Mouse (Mus musculus) urinary bladder, postnatal 25 days (tissue): ENCODE measurements at regions not wholly inside any gene's neighbourhood (a gene's known extent, or its start where the extent isn't known, plus 50 kb on each side); places are given as distances from the start of the nearest gene placed in this dataset.

Source experiments
- DNase-seq: peaks from one replicate; pipeline ENCODE4 v3.0.0; 2022; ENCODE audit warnings: low spot score

GRCm38 (mm10) chr3:41229493-41229892 lies 146.6 kb upstream of the Pgrmc2 start:
- no peak for DNase-seq

- peak; percentile 35 for DNase-seq
Observed at GRCm38 (mm10) chr3:41228536-41228935, 145.7 kb upstream of the Pgrmc2 start.

GRCm38 (mm10) chr3:41220746-41221145 lies 137.9 kb upstream of the Pgrmc2 start:
- DNase-seq: no peak

GRCm38 (mm10) chr3:41217770-41218169 lies 134.9 kb upstream of the Pgrmc2 start:
- no peak for DNase-seq

DNA sequence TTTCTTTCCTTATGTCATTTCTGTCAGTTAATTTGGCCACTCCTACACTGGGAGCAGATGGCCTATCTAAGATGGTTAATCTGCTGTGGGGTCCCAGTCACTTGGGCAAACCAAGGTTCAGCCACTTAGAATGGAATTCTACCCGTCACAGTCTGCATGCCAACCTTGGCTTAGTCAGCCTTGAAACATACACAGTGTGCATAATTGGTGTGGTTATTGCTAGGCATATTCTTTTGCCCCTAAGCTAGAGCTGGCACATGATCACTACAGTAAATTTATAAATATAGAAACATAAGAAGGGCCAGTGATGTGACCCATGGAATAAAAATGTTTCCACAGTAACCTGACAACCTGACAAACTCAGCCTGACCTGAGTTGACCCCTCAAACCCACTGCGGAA lies 130.7 kb upstream of the Pgrmc2 start:
- no peak for DNase-seq

GRCm38 (mm10) chr3:41210333-41210732 lies 127.5 kb upstream of the Pgrmc2 start:
- no peak for DNase-seq

- DNase-seq: no peak
Observed at GRCm38 (mm10) chr3:41202895-41203294, 120.0 kb upstream of the Pgrmc2 start.

DNA sequence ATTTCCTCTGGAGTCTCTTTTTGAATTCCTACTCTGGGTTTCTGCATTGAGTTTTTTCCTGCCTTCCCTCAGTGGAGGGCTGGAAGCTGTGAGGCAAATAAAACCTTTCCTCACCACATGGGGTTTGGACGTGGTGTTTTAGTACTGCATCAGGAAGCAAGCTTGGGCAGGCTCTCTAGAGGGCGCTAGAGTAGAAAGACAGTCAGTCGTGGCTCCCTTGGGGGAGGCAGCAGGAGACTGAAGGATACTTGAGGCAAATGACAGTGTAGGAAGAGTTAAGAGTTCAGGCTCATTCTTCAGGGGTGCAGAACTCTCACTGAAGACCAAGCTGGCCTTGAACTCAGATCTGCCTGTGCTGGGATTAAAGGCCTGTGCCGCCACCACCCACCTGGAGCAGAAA lies 118.9 kb upstream of the Pgrmc2 start:
- no peak for DNase-seq

- DNase-seq: no peak
Observed at GRCm38 (mm10) chr3:41200026-41200425, 117.2 kb upstream of the Pgrmc2 start.

GRCm38 (mm10) chr3:41198216-41198976 lies 115.5 kb upstream of the Pgrmc2 start:
- DNase-seq: no peak

DNA sequence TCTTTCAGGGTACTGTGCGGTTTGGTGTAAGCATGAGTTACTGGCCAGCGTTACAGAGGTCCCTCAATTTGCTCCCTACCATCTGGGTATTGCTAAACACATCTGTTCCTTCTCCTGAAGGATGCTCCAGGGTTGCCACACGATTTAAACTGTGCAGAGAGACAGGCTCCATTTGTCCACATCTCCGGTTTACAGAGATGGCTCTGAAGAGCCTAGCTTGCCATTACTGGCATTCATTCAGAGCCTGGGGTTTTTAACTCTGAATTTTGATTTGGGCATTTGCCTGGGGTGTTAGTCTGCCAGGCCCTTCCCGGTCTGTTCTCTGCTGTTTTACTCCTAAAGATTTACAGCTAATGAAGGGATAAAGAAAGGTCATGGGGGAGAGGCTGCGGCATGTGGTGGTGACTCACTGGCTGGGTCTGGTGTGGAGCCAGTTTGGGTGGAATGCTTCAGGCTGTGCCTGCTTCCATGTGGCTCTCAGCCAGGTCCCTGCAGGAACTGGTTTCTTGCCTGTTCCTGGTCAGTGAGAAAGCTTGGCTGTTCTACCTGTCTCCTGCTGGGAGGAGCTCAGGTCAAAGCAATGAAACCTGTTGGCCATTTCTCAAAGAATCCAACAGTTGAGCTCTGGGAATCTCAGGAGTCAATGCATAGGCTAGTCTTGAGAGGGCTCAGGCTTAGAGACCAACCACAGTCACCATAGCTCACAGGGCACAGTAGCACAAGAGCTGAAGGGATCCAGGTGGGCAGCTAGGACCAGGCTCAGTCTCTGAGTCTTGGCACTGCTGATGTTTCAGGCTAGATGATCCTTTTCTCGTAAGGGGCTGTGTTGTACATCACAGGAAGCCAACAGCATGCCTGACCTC lies 112.5 kb upstream of the Pgrmc2 start:
- DNase-seq: peak; percentile 84

DNA sequence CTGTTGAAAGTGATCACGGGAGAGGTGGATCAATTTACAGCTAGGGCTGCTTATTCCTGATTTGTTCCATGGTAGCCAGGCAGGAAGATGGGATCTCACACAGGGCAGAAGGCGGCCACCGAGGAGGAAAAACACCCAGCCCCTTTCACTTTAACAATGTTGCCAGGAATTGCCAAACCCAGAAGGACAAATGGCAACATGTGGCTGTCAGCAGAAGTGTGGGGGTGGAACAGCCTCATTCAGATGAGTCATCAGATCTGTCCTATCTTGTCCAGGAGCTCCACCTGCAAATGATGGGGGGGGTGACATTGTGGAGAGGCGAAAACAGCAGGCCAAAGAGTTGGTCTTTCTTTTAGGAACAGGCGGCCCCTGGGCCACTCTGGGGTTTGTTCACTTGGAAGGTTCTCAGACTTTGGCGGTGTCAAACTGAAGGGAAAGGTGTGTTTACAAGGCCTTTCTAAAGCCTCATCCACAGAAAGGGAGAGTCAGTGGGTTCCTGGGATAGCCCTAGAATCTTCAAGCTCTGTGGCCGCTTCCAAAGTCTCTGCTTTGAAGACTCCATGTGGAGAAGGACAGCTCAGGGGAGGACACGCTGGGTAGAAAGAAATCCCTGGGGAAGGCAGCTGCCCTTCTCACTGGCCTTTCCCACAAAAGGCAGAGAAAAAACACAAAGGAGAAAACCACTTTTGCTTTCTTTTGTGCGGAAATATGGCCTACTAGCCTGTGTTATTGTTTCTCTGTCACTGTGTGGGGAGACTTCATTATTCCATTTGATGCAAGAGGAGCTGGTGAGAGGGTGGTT lies 111.7 kb upstream of the Pgrmc2 start:
- DNase-seq: no peak

GRCm38 (mm10) chr3:41185305-41186097 lies 102.7 kb upstream of the Pgrmc2 start:
- no peak for DNase-seq

DNA sequence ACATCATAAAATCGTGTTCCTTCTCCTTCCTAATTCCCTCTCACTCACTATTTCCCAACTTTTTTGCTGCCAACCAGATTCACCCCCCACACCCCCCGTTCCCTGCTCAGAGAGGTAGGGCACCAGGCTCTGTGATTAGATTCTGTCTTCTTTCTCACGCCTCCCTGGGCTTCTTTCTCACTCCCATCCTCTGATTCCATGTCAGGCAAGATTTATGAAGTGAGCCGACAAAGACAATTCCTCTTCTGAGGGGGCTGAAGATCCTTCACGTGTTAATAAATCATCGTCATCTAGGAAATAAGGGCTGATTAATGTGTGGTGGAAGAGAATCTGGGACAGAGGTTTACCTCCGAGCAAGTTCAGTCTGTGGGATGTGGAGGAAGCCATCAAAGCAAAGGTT lies 101.5 kb upstream of the Pgrmc2 start:
- no peak for DNase-seq

DNA sequence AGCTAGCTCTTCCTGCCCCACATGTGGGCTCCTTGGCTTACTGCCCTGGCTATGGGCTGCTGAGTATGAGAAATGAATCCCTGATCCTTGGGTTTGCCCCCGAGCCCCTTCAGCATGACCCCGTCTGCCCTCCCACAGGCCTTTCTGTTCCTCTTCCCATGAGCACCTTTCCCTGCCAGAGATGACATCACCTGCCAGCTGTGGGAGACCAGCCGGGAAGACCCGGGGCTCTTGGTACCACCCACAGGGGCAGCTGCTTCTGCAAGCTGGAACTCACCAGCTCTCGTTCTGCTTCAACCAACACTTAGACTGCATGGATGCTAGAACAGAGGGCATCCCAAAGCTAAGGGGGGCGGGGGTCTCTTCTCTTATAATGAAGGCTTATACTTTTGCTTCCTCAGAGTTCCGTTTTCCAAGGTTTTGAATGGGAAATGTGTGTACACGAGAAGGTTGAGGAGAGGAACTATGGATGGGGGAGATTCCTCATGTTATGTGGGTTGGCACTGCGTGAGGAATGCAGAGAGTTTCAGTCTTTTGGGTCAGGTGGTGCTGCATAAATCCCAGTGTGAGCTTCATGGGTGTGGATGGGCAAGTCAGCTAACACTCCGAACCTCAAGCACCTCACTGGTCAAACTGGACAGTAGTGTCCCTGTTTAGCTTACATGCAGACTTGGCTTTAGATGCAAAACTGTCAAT lies 100.2 kb upstream of the Pgrmc2 start:
- DNase-seq: no peak

GRCm38 (mm10) chr3:41182036-41182899 lies 99.4 kb upstream of the Pgrmc2 start:
- peak; percentile 80 for DNase-seq

DNA sequence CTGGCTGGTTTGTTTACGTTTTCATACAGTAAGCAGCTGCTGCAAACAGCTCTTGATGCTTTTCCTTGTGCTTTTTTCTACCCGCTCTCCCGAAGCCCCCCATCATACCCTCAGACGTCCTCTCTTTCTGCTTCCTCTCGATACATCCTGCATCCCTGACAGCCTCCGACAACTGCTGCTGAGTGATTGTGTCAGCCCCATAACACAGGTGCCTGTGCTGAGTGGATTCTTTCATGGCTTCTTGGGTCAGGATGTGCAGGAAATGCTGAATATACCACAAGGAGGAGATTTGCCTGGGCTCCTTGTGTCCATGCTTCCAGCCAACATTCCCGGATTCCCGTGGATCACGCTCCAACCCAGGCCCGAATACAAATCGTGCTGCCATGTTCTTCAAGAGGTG lies 98.6 kb upstream of the Pgrmc2 start:
- DNase-seq: no peak

- no peak for DNase-seq
Observed at GRCm38 (mm10) chr3:41180911-41181310, 98.1 kb upstream of the Pgrmc2 start.

GRCm38 (mm10) chr3:41179037-41179880 lies 96.4 kb upstream of the Pgrmc2 start:
- no peak for DNase-seq
